Mouse (Mus musculus): ENCODE measurements around the gene Hist1h3a. TPM values are rescaled to one million over a fixed set of nuclear protein-coding genes. Genes with fewer than 3 reads are reported as not detected.

Hist1h3a gene
- polyA plus RNA-seq, 1 experiment from 2014 or later, result 0.77 TPM

Small RNA genes lying within 50 kb of the gene (microRNA-seq; reads per million reads assigned to microRNA genes)
- gene Gm44314 (not detected), gene Gm44484 (not detected)

Other genes with a start within 250 kb of the Hist1h3a start
- gene Hist1h4h, start 231.3 kb downstream of the Hist1h3a start, polyA plus RNA-seq (2015; fragmentation: Nextera tagmentation; extraction: Ambion mirVana), result 3.3 and 5.1 TPM in 2 replicates
- gene Hist1h2af, start 228.5 kb downstream of the Hist1h3a start, polyA plus RNA-seq (2015; fragmentation: Nextera tagmentation; extraction: Ambion mirVana), result 0.69 TPM in 1 of 2 replicates, not detected in the other
- 2.2 TPM in 1 of 2 replicates, not detected in the other for gene Hist1h3g, start 227.0 kb downstream of the Hist1h3a start, polyA plus RNA-seq (2015; fragmentation: Nextera tagmentation; extraction: Ambion mirVana)
- 0.15 and 0.44 TPM in 2 replicates for gene Hist1h2bh, start 219.0 kb downstream of the Hist1h3a start, polyA plus RNA-seq (2015; fragmentation: Nextera tagmentation; extraction: Ambion mirVana)
- 0.27 and 0.32 TPM in 2 replicates for gene Hist1h3f, start 218.3 kb downstream of the Hist1h3a start, polyA plus RNA-seq (2015; fragmentation: Nextera tagmentation; extraction: Ambion mirVana)
- gene Hist1h4f, start 210.7 kb downstream of the Hist1h3a start, polyA plus RNA-seq (2015; fragmentation: Nextera tagmentation; extraction: Ambion mirVana), result not detected in 2 replicates
- 0.14 and 0.15 TPM in 2 replicates for gene Hist1h1d, start 209.1 kb downstream of the Hist1h3a start, polyA plus RNA-seq (2015; fragmentation: Nextera tagmentation; extraction: Ambion mirVana)
- 1.0 and 1.4 TPM in 2 replicates for gene Hist1h3e, start 200.0 kb downstream of the Hist1h3a start, polyA plus RNA-seq (2015; fragmentation: Nextera tagmentation; extraction: Ambion mirVana)
- 14.8 and 15.4 TPM in 2 replicates for gene Hist1h2ae, start 191.2 kb downstream of the Hist1h3a start, polyA plus RNA-seq (2015; fragmentation: Nextera tagmentation; extraction: Ambion mirVana)
- 2.6 and 4.0 TPM in 2 replicates for gene Hist1h2bg, start 191.0 kb downstream of the Hist1h3a start, polyA plus RNA-seq (2015; fragmentation: Nextera tagmentation; extraction: Ambion mirVana)
- 1.3 and 1.5 TPM in 2 replicates for gene Hist1h2bf, start 188.2 kb downstream of the Hist1h3a start, polyA plus RNA-seq (2015; fragmentation: Nextera tagmentation; extraction: Ambion mirVana)
- gene Hist1h2ad, start 188.0 kb downstream of the Hist1h3a start, polyA plus RNA-seq (2015; fragmentation: Nextera tagmentation; extraction: Ambion mirVana), result 1.6 TPM in 1 of 2 replicates, not detected in the other
- 0.82 and 1.2 TPM in 2 replicates for gene Hist1h3d, start 186.6 kb downstream of the Hist1h3a start, polyA plus RNA-seq (2015; fragmentation: Nextera tagmentation; extraction: Ambion mirVana)
- gene Hist1h4d, start 180.8 kb downstream of the Hist1h3a start, polyA plus RNA-seq (2015; fragmentation: Nextera tagmentation; extraction: Ambion mirVana), result 34.2 and 34.9 TPM in 2 replicates
- gene Hist1h2be, start 141.3 kb downstream of the Hist1h3a start, polyA plus RNA-seq (2015; fragmentation: Nextera tagmentation; extraction: Ambion mirVana), result 1.7 and 1.8 TPM in 2 replicates
- gene Hist1h1e, start 139.8 kb downstream of the Hist1h3a start, polyA plus RNA-seq (2015; fragmentation: Nextera tagmentation; extraction: Ambion mirVana), result 5.4 and 5.5 TPM in 2 replicates
- 0.32 and 0.37 TPM in 2 replicates for gene Hist1h2ac, start 78.4 kb downstream of the Hist1h3a start, polyA plus RNA-seq (2015; fragmentation: Nextera tagmentation; extraction: Ambion mirVana)
- 17.3 and 17.7 TPM in 2 replicates for gene Hist1h2bc, start 78.2 kb downstream of the Hist1h3a start, polyA plus RNA-seq (2015; fragmentation: Nextera tagmentation; extraction: Ambion mirVana)
- not detected in 2 replicates for gene Hist1h1t, start 66.6 kb downstream of the Hist1h3a start, polyA plus RNA-seq (2015; fragmentation: Nextera tagmentation; extraction: Ambion mirVana)
- gene Hist1h4c, start 63.9 kb downstream of the Hist1h3a start, polyA plus RNA-seq (2015; fragmentation: Nextera tagmentation; extraction: Ambion mirVana), result 1.8 and 3.0 TPM in 2 replicates
- 3.0 and 3.8 TPM in 2 replicates for gene Hfe, start 51.5 kb downstream of the Hist1h3a start, polyA plus RNA-seq (2015; fragmentation: Nextera tagmentation; extraction: Ambion mirVana)
- 6.9 and 8.3 TPM in 2 replicates for gene Hist1h1c, start 23.6 kb downstream of the Hist1h3a start, polyA plus RNA-seq (2015; fragmentation: Nextera tagmentation; extraction: Ambion mirVana)
- gene Hist1h3c, start 16.8 kb downstream of the Hist1h3a start, polyA plus RNA-seq (2015; fragmentation: Nextera tagmentation; extraction: Ambion mirVana), result 0.41 and 1.4 TPM in 2 replicates
- gene Hist1h2bb, start 15.7 kb downstream of the Hist1h3a start, polyA plus RNA-seq (2015; fragmentation: Nextera tagmentation; extraction: Ambion mirVana), result 0.37 and 0.83 TPM in 2 replicates
- 4.6 and 7.2 TPM in 2 replicates for gene Hist1h2ab, start 11.3 kb downstream of the Hist1h3a start, polyA plus RNA-seq (2015; fragmentation: Nextera tagmentation; extraction: Ambion mirVana)
- gene Hist1h3b, start 10.1 kb downstream of the Hist1h3a start, polyA plus RNA-seq (2015; fragmentation: Nextera tagmentation; extraction: Ambion mirVana), result 0.67 and 1.2 TPM in 2 replicates
- 2.0 TPM in 1 of 2 replicates, not detected in the other for gene Hist1h4b, start 5.4 kb downstream of the Hist1h3a start, polyA plus RNA-seq (2015; fragmentation: Nextera tagmentation; extraction: Ambion mirVana)
- gene Hist1h4a, start 1.2 kb downstream of the Hist1h3a start, polyA plus RNA-seq (2015; fragmentation: Nextera tagmentation; extraction: Ambion mirVana), result not detected in 2 replicates
- gene Hist1h1a, start 1.3 kb upstream of the Hist1h3a start, polyA plus RNA-seq (2015; fragmentation: Nextera tagmentation; extraction: Ambion mirVana), result 0.41 and 0.48 TPM in 2 replicates
- gene Trim38, start 7.5 kb upstream of the Hist1h3a start, polyA plus RNA-seq (2015; fragmentation: Nextera tagmentation; extraction: Ambion mirVana), result not detected in 2 replicates
- gene Slc17a2, start 44.6 kb upstream of the Hist1h3a start, polyA plus RNA-seq (2015; fragmentation: Nextera tagmentation; extraction: Ambion mirVana), result not detected in 2 replicates
- not detected in 2 replicates for gene Slc17a3, start 77.0 kb upstream of the Hist1h3a start, polyA plus RNA-seq (2015; fragmentation: Nextera tagmentation; extraction: Ambion mirVana)
- gene Slc17a1, start 105.4 kb upstream of the Hist1h3a start, polyA plus RNA-seq (2015; fragmentation: Nextera tagmentation; extraction: Ambion mirVana), result not detected in 2 replicates
- gene Slc17a4, start 152.6 kb upstream of the Hist1h3a start, polyA plus RNA-seq (2015; fragmentation: Nextera tagmentation; extraction: Ambion mirVana), result not detected in 2 replicates
- not detected in 2 replicates for gene Hist1h2ba, start 171.8 kb upstream of the Hist1h3a start, polyA plus RNA-seq (2015; fragmentation: Nextera tagmentation; extraction: Ambion mirVana)
- not detected in 2 replicates for gene Hist1h2aa, start 172.1 kb upstream of the Hist1h3a start, polyA plus RNA-seq (2015; fragmentation: Nextera tagmentation; extraction: Ambion mirVana)
- 1.1 and 1.5 TPM in 2 replicates for gene Scgn, start 228.8 kb upstream of the Hist1h3a start, polyA plus RNA-seq (2015; fragmentation: Nextera tagmentation; extraction: Ambion mirVana)